Mouse (Mus musculus): ENCODE measurements around the gene Prpf8. TPM values are rescaled to one million over a fixed set of nuclear protein-coding genes. Genes with fewer than 3 reads are reported as not detected.

The Prpf8 gene
- polyA plus RNA-seq, 1 experiment from 2014 or later, result 105 TPM

DNA sequence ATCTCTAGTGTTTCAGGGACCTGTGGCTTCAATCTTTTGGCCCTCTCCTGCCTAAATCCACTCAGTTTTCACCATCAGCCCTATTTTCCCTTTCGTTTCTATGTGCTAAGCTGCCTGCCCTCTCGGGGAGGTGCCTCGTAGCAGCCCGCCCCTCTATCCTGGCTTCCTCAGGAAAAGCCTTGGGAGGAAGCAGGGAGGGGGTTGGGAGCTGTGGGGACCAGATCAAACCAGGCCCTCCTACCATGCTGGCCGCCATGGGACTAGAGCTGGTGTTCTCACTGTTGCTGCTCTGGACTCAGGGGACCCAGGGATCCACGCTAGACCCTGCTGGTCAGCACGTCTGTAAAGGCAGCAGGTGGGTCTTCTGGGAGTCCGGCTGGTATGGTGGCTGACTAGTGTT lies 26.7 kb downstream of the Prpf8 start, which contains the start of gene Scarf1:
Gene Scarf1, plus strand, starts transcription at position 205 of the 400 bp plus-strand sequence.
- H3K4me2 ChIP-seq, result peak within 1 kb of the TSS; percentile 45
- H3K27ac ChIP-seq (ENCODE audit: low read depth, low read length), result no peak within 1 kb of the TSS; the same call in 1 of the 2 replicates
- H3K4me3 ChIP-seq (ENCODE audit: low read depth, low read length), result peak within 1 kb of the TSS; percentile 30
- peaks cover 14% of the 10 kb centered on the region for H3K36me3 ChIP-seq (ENCODE audit: control insufficient read depth, insufficient read depth, low read length)
- H3K27me3 ChIP-seq (replicated peaks; ENCODE audit: control insufficient read depth, insufficient read depth, low read length), result no peaks in the 10 kb centered on the region
- peaks cover 20% of the 10 kb centered on the region for H3K4me1 ChIP-seq (replicated peaks; ENCODE audit: control insufficient read depth, insufficient read depth, low read length)
- ATAC-seq (replicated peaks; ENCODE audit: low FRiP score), result no peak
- DNase-seq (ENCODE audit: low spot score), result no peak
- H3K9me3 ChIP-seq (ENCODE audit: control insufficient read depth, low read length), result no peaks in the 10 kb centered on the region
- 43% methylated on average over 8 of the region's 8 CpGs for WGBS
- 0 out of 2 replicates have a peak within 1 kb of the TSS, but pooled peaks have one; percentile 31 for H3K9ac ChIP-seq (ENCODE audit: low read depth, low read length)

DNA sequence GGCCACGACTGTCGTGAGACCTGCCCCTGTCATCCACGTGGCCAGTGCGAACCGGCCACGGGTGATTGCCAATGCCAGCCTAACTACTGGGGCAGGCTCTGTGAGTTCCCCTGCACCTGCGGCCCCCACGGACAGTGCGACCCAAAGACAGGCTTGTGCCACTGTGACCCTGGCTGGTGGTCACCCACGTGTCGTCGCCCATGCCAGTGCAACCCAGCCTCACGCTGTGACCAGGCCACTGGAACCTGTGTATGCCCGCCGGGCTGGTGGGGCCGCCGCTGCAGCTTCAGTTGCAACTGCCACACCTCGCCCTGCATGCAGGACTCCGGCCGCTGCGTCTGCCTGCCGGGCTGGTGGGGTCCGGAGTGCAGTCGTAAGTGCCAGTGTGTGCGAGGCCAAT lies 28.6 kb downstream of the Prpf8 start:
- Histone ChIP-seq H3K4me2 (no peak overlapping the region), H3K9me3 (ENCODE audit: control insufficient read depth, low read length) (no peaks in the 10 kb centered on the region), H3K4me3 (ENCODE audit: low read depth, low read length) (no peak overlapping the region), H3K4me1 (replicated peaks; ENCODE audit: control insufficient read depth, insufficient read depth, low read length) (peaks cover 7% of the 10 kb centered on the region), H3K27ac (ENCODE audit: low read depth, low read length) (no peak overlapping the region), H3K9ac (ENCODE audit: low read depth, low read length) (no peak overlapping the region), H3K27me3 (replicated peaks; ENCODE audit: control insufficient read depth, insufficient read depth, low read length) (no peaks in the 10 kb centered on the region), H3K36me3 (ENCODE audit: control insufficient read depth, insufficient read depth, low read length) (no peaks in the 10 kb centered on the region)
- 91% methylated on average over 25 of the region's 25 CpGs for WGBS
- ATAC-seq (replicated peaks; ENCODE audit: low FRiP score) (no peak), DNase-seq (ENCODE audit: low spot score) (no peak)

DNA sequence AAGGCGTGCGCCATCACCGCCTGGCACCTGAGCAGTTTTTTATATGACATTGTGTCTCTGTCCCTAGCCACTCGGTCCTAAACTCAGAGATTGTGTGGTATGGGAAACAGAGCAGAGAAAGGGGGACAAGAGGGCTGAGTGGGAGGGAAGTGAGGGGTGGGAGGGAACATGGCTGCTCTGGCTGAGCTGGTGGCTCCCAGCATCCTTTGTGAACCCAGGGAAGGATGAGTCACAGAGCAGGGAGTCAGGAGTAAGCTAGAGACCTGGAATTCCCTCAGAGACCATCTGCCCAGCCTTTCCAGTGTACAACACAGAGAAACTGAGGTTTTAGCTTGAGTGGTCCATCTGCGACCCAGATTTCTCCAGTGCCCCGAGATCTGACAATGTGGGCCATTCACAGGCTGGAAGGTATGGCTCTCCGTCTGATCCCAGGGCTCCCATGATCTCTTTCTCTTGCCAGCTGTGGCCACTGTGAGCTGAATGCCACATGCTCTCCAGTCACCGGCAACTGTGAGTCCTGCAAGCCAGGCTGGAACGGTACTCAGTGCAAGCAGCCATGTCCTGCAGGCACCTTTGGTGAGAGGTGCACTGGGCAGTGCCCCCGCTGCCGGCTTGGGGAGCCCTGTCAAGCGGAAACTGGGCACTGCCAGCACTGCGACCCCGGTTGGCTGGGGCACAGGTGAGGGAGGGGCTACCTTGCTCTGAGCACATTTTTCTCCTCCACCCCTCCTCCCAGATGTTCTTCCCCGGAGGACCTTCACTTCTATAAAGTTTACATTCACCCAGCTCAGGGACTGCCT lies 33.4 kb downstream of the Prpf8 start:
- no peak overlapping the region for H3K9ac ChIP-seq (ENCODE audit: low read depth, low read length)
- H3K4me2 ChIP-seq, result no peak overlapping the region
- WGBS, result 81% methylated on average over 15 of the region's 15 CpGs
- no peak overlapping the region for H3K4me3 ChIP-seq (ENCODE audit: low read depth, low read length)
- no peaks in the 10 kb centered on the region for H3K27me3 ChIP-seq (replicated peaks; ENCODE audit: control insufficient read depth, insufficient read depth, low read length)
- no peaks in the 10 kb centered on the region for H3K4me1 ChIP-seq (replicated peaks; ENCODE audit: control insufficient read depth, insufficient read depth, low read length)
- no peaks in the 10 kb centered on the region for H3K9me3 ChIP-seq (ENCODE audit: control insufficient read depth, low read length)
- no peak for DNase-seq (ENCODE audit: low spot score)
- no peak for ATAC-seq (replicated peaks; ENCODE audit: low FRiP score)
- H3K36me3 ChIP-seq (ENCODE audit: control insufficient read depth, insufficient read depth, low read length), result no peaks in the 10 kb centered on the region; the same call in 1 of the 2 replicates
- H3K27ac ChIP-seq (ENCODE audit: low read depth, low read length), result no peak overlapping the region

DNA sequence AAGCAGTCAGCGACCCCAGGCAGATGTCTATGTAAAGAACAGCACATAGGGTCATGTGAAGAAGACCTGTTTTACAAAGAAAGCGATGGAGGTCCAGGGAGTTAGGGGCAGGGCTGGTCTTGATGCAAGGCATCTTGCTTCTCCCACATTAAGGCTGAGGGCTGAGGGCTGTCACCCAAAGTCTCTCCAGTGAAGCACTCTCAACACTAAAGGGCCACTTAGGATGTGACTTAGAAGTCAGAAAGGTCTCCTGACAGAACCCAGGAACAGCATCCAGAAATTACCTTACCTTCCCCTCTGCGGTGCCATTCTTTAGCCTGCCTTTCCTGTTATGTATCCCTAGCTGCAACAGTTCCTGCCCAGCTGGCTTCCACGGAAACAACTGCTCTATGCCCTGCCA lies 35.0 kb downstream of the Prpf8 start:
- no peaks in the 10 kb centered on the region for H3K9me3 ChIP-seq (ENCODE audit: control insufficient read depth, low read length)
- no peaks in the 10 kb centered on the region for H3K4me1 ChIP-seq (replicated peaks; ENCODE audit: control insufficient read depth, insufficient read depth, low read length)
- ATAC-seq (replicated peaks; ENCODE audit: low FRiP score) (no peak), DNase-seq (ENCODE audit: low spot score) (no peak)
- H3K27me3 ChIP-seq (replicated peaks; ENCODE audit: control insufficient read depth, insufficient read depth, low read length), result no peaks in the 10 kb centered on the region
- H3K9ac ChIP-seq (ENCODE audit: low read depth, low read length), result no peak overlapping the region
- no peak overlapping the region for H3K27ac ChIP-seq (ENCODE audit: low read depth, low read length)
- no peaks in the 10 kb centered on the region; the same call in 1 of the 2 replicates for H3K36me3 ChIP-seq (ENCODE audit: control insufficient read depth, insufficient read depth, low read length)
- 84% methylated on average over 4 of the region's 4 CpGs for WGBS
- no peak overlapping the region for H3K4me3 ChIP-seq (ENCODE audit: low read depth, low read length)
- no peak overlapping the region for H3K4me2 ChIP-seq

DNA sequence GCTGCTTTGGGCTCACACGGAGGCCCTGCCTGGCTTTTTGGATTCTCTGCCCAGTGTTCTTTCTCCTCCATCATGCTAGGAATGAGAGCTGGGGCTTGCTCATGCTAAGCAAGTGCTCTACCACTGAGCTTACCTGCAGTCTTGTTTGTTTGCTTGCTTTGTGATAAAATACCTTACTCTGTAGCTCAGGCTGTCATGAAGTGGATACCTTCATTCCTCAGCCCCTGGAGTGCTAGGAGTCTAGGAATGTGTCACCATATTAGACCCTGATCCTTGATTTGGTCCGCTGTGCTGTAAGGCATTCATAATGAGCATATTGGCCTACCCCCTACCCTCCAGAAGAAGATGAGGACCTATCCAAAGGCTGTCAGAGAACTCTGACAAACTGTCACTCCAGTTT lies 36.2 kb downstream of the Prpf8 start:
- 81% methylated on average over 2 of the region's 2 CpGs for WGBS
- H3K36me3 ChIP-seq (ENCODE audit: control insufficient read depth, insufficient read depth, low read length), result no peaks in the 10 kb centered on the region; the same call in 1 of the 2 replicates
- H3K4me2 ChIP-seq, result no peak overlapping the region
- no peak overlapping the region for H3K9ac ChIP-seq (ENCODE audit: low read depth, low read length)
- DNase-seq (ENCODE audit: low spot score), result no peak
- H3K4me3 ChIP-seq (ENCODE audit: low read depth, low read length), result no peak overlapping the region
- no peaks in the 10 kb centered on the region for H3K9me3 ChIP-seq (ENCODE audit: control insufficient read depth, low read length)
- no peak overlapping the region for H3K27ac ChIP-seq (ENCODE audit: low read depth, low read length)
- H3K4me1 ChIP-seq (replicated peaks; ENCODE audit: control insufficient read depth, insufficient read depth, low read length), result no peaks in the 10 kb centered on the region
- no peak for ATAC-seq (replicated peaks; ENCODE audit: low FRiP score)
- H3K27me3 ChIP-seq (replicated peaks; ENCODE audit: control insufficient read depth, insufficient read depth, low read length), result no peaks in the 10 kb centered on the region

DNA sequence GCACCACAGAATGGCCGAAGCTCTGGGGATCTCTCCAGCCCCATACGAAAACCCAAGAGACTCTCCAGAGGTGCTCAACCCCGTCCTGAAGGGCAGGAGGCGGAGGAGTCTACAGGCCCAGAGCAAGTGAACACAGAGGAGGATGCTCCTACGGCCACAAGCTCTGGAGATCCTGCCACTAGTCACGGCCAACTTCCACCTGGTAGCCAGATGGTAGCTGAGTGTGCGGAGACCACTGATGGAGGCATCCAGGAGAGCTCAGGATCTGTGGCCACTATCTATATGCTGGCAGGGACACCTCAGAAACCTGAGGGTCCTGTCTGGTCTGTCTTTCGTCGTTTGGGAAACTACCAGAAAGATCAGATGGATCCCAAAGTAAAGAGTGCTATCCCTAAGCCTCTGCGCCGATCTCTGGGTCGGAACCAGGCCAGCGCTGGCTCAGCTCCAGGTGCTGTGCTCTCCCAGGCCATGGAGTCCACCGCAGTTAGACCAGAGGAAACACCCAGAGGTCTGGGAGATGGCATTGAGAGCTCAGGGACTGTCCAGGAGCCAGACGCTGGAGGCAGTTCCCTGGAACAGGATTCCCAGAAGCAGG lies 39.0 kb downstream of the Prpf8 start:
- no peaks in the 10 kb centered on the region for H3K9me3 ChIP-seq (ENCODE audit: control insufficient read depth, low read length)
- no peak overlapping the region for H3K27ac ChIP-seq (ENCODE audit: low read depth, low read length)
- H3K4me2 ChIP-seq, result no peak overlapping the region
- H3K36me3 ChIP-seq (ENCODE audit: control insufficient read depth, insufficient read depth, low read length), result no peaks in the 10 kb centered on the region; the same call in 1 of the 2 replicates
- H3K4me1 ChIP-seq (replicated peaks; ENCODE audit: control insufficient read depth, insufficient read depth, low read length), result no peaks in the 10 kb centered on the region; the same call in 1 of the 2 replicates
- no peak for ATAC-seq (replicated peaks; ENCODE audit: low FRiP score)
- H3K4me3 ChIP-seq (ENCODE audit: low read depth, low read length), result no peak overlapping the region
- H3K27me3 ChIP-seq (replicated peaks; ENCODE audit: control insufficient read depth, insufficient read depth, low read length), result no peaks in the 10 kb centered on the region
- no peak for DNase-seq (ENCODE audit: low spot score)
- 81% methylated on average over 15 of the region's 15 CpGs for WGBS
- H3K9ac ChIP-seq (ENCODE audit: low read depth, low read length), result no peak overlapping the region

DNA sequence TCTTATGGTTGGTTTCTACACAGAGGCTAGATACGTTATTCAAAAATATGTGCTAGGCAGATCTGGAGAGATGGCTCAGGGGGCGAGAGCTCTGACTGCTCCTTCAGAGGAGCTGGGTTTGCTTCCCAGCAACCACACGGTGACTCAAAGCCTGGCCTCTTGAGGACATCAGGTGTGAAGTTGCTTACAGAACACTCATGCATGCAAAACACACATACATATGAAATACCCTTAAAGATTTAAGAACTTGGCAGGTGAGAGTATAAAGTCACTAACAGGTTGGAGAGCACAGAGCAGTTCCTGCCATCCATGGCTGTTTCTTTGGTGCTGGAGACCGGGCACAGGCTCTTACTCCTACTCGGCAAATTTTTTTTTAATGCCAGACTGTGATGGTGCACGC lies 40.3 kb downstream of the Prpf8 start:
- H3K27me3 ChIP-seq (replicated peaks; ENCODE audit: control insufficient read depth, insufficient read depth, low read length), result no peaks in the 10 kb centered on the region
- H3K4me1 ChIP-seq (replicated peaks; ENCODE audit: control insufficient read depth, insufficient read depth, low read length), result no peaks in the 10 kb centered on the region; the same call in 1 of the 2 replicates
- no peak overlapping the region for H3K9ac ChIP-seq (ENCODE audit: low read depth, low read length)
- no peak overlapping the region for H3K4me2 ChIP-seq
- no peaks in the 10 kb centered on the region for H3K9me3 ChIP-seq (ENCODE audit: control insufficient read depth, low read length)
- no peak overlapping the region for H3K4me3 ChIP-seq (ENCODE audit: low read depth, low read length)
- H3K36me3 ChIP-seq (ENCODE audit: control insufficient read depth, insufficient read depth, low read length), result no peaks in the 10 kb centered on the region; the same call in 1 of the 2 replicates
- 85% methylated on average over 6 of the region's 6 CpGs for WGBS
- no peak for ATAC-seq (replicated peaks; ENCODE audit: low FRiP score)
- no peak for DNase-seq (ENCODE audit: low spot score)
- no peak overlapping the region for H3K27ac ChIP-seq (ENCODE audit: low read depth, low read length)

DNA sequence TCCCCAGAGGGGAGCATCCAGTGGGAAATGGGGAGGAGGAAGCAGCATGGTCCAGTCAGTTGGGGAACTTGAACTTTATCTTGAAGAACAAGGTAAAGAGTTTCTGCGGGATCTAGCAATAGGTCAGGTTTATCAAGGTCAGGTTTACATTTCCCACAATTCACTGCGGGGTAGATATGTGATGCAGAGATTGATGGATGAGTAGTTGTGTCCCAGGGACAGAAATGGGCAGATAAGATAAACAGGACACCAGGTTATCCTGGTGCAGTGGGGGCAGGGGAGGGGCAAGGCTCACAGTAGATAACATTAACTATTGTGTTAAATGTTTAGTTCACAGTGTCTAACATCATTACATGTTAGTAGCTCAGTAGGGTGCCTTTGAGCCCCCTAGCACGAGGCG lies 43.2 kb downstream of the Prpf8 start:
- no peak overlapping the region for H3K4me2 ChIP-seq
- WGBS, result 49% methylated on average over 4 of the region's 4 CpGs

More for the DNA sequence above, 43.2 kb downstream of the Prpf8 start:
- Histone ChIP-seq H3K9me3 (ENCODE audit: control insufficient read depth, low read length) (no peaks in the 10 kb centered on the region), H3K27me3 (replicated peaks; ENCODE audit: control insufficient read depth, insufficient read depth, low read length) (no peaks in the 10 kb centered on the region), H3K36me3 (ENCODE audit: control insufficient read depth, insufficient read depth, low read length) (no peaks in the 10 kb centered on the region), H3K9ac (ENCODE audit: low read depth, low read length) (no peak overlapping the region), H3K4me3 (ENCODE audit: low read depth, low read length) (no peak overlapping the region), H3K27ac (ENCODE audit: low read depth, low read length) (no peak overlapping the region), H3K4me1 (replicated peaks; ENCODE audit: control insufficient read depth, insufficient read depth, low read length) (peaks cover 6% of the 10 kb centered on the region)
- no peak for DNase-seq (ENCODE audit: low spot score)
- ATAC-seq (replicated peaks; ENCODE audit: low FRiP score), result no peak
